23 mouse cellular contexts compared by ENCODE assay signal in the genomic region with DNA sequence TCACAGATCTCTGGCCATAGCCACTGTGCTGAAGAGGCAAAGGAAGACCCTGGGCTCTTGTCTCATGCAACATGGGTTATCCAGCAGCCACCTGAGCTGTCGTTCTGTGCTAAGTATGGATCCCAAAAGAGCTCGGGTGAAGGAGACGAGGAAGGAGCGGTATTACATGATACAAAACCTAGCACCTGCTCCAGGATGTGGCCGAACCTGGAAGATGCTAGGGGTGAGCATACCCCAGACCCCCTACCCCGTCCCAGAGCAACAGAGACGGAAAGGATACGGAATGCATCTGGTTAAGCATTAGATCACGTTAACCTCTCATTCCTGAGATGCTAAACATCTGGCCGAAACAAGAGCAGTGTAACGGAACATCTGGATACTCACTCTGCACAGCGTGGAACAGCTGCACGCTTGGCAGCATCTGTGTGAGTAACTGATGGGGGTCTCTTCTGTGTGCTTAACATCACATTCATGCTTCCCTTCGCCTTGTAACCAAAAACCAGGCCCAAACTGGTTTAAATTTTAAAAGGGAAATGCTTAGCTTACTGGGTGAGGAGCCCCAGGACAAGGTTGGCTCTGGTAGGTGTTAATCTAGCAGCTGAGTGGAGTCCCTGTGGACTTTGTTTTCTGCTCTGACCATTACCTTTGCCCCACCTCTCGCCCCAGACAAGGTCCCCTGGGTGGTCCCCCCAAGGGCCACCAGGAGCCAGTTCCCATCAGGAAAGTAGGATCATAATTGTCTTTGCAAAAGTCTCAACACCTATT. TPM values are rescaled to one million over a fixed set of nuclear protein-coding genes. Genes with fewer than 3 reads are reported as not detected.
DNase-seq lines count a peak whose midpoint lies in the region; ATAC-seq and TF ChIP-seq lines count a peak whose summit lies in the region.
"Had no signal": no experiment of that assay in that cellular context is flagged by ENCODE, and none has a peak within 500 bp of the region (broad histone marks: within the 10 kb centered on the region; RNA-seq: fewer than 3 reads in every experiment).

No protein-coding gene starts in this region.

- no peak for DNase-seq in intestine, embryonic 14.5 days (ENCODE audit: low spot score)
- peak; percentile 74 for DNase-seq in lung, embryonic 14.5 days
- DNase-seq in lung, postnatal 25 days (ENCODE audit: low spot score): no peak
- DNase-seq in limb, embryonic 14.5 days (ENCODE audit: low spot score): peak; percentile 85
- DNase-seq in urinary bladder, postnatal 14 days (ENCODE audit: low spot score): no peak
- DNase-seq in layer of hippocampus, adult 11-12 months (ENCODE audit: low spot score): no peak
- DNase-seq: adrenal gland, postnatal 10 days; cerebellum, adult 18-20 months; cerebellum, postnatal 36 days; gastrocnemius, adult 2 months; heart, adult 18-20 months; lung, adult 18-20 months; lung, postnatal 4 days had no signal

- no peaks in the 10 kb centered on the region for H3K9me3 ChIP-seq in intestine, embryonic 14.5 days (ENCODE audit: control insufficient read depth, low read length)
- no peaks in the 10 kb centered on the region for H3K9me3 ChIP-seq in intestine, postnatal 0 days (ENCODE audit: control insufficient read depth)
- no peaks in the 10 kb centered on the region for H3K9me3 ChIP-seq in lung, embryonic 14.5 days (ENCODE audit: low read depth, low read length)
- H3K9me3 ChIP-seq in embryonic facial prominence, embryonic 12.5 days: no peaks in the 10 kb centered on the region
- H3K9me3 ChIP-seq in limb, embryonic 14.5 days (ENCODE audit: control insufficient read depth, low read length): no peaks in the 10 kb centered on the region
- H3K9me3 ChIP-seq: forebrain, embryonic 15.5 days; midbrain, embryonic 13.5 days had no signal

- no peak overlapping the region for H3K9ac ChIP-seq in intestine, embryonic 14.5 days (ENCODE audit: low read length)
- H3K9ac ChIP-seq in intestine, postnatal 0 days (ENCODE audit: low read depth, low read length): no peak overlapping the region
- no peak overlapping the region for H3K9ac ChIP-seq in lung, embryonic 14.5 days
- H3K9ac ChIP-seq in embryonic facial prominence, embryonic 12.5 days: no peak overlapping the region
- H3K9ac ChIP-seq in limb, embryonic 14.5 days (ENCODE audit: low read depth, low read length, severe bottlenecking): no peak overlapping the region
- H3K9ac ChIP-seq: forebrain, embryonic 15.5 days; midbrain, embryonic 13.5 days had no signal

- no peaks in the 10 kb centered on the region for H3K27me3 ChIP-seq in intestine, embryonic 14.5 days (replicated peaks; ENCODE audit: control insufficient read depth, insufficient read depth, low read length)
- H3K27me3 ChIP-seq in intestine, postnatal 0 days (replicated peaks; ENCODE audit: control insufficient read depth, insufficient read depth, low read length): no peaks in the 10 kb centered on the region
- no peaks in the 10 kb centered on the region for H3K27me3 ChIP-seq in lung, embryonic 14.5 days (ENCODE audit: insufficient read depth, low read length)
- H3K27me3 ChIP-seq in embryonic facial prominence, embryonic 12.5 days: no peaks in the 10 kb centered on the region
- H3K27me3 ChIP-seq in limb, embryonic 14.5 days (ENCODE audit: control insufficient read depth, insufficient read depth, low read length): no peaks in the 10 kb centered on the region
- H3K27me3 ChIP-seq: forebrain, embryonic 15.5 days; midbrain, embryonic 13.5 days had no signal

- H3K4me3 ChIP-seq in intestine, embryonic 14.5 days (ENCODE audit: low read depth, low read length): no peak overlapping the region
- H3K4me3 ChIP-seq in intestine, postnatal 0 days (ENCODE audit: low read depth, low read length): no peak overlapping the region
- H3K4me3 ChIP-seq in lung, embryonic 14.5 days (ENCODE audit: low read depth, low read length): no peak overlapping the region
- no peak overlapping the region for H3K4me3 ChIP-seq in embryonic facial prominence, embryonic 12.5 days
- no peak overlapping the region for H3K4me3 ChIP-seq in limb, embryonic 14.5 days (replicated peaks; ENCODE audit: low read length)
- H3K4me3 ChIP-seq: forebrain, embryonic 15.5 days; gastrocnemius, adult 2 months; layer of hippocampus, adult 2 months; left cerebral cortex, adult 2 months; midbrain, embryonic 13.5 days had no signal

- WGBS in intestine, embryonic 14.5 days: 48% methylated on average over 15 of the region's 15 CpGs
- 66% methylated on average over 15 of the region's 15 CpGs for WGBS in intestine, postnatal 0 days
- 53% methylated on average over 15 of the region's 15 CpGs for WGBS in lung, embryonic 14.5 days
- 44% methylated on average over 15 of the region's 15 CpGs for WGBS in embryonic facial prominence, embryonic 12.5 days
- WGBS in limb, embryonic 14.5 days: 33% methylated on average over 15 of the region's 15 CpGs

- TF ChIP-seq POLR2A in limb, embryonic 14.5 days (IDR thresholded peaks at IDR 0.05; ENCODE audit: borderline replicate concordance, extremely low read depth, insufficient read depth, insufficient read length): no peak

- TF ChIP-seq CTCF in intestine, postnatal 0 days (IDR thresholded peaks at IDR 0.05; ENCODE audit: low read depth): no peak
- TF ChIP-seq CTCF in lung, embryonic 14.5 days (IDR thresholded peaks at IDR 0.05; ENCODE audit: low read depth): no peak

- H3K27ac ChIP-seq in intestine, embryonic 14.5 days (ENCODE audit: low read depth): no peak overlapping the region
- no peak overlapping the region for H3K27ac ChIP-seq in intestine, postnatal 0 days (ENCODE audit: low read depth, low read length)
- H3K27ac ChIP-seq in lung, embryonic 14.5 days (ENCODE audit: low read depth): no peak overlapping the region
- no peak overlapping the region for H3K27ac ChIP-seq in embryonic facial prominence, embryonic 12.5 days
- H3K27ac ChIP-seq in limb, embryonic 14.5 days (replicated peaks; ENCODE audit: low read depth, low read length): 0 out of 2 replicates have a peak overlapping the region, but pooled peaks have one; percentile 33
- H3K27ac ChIP-seq: forebrain, embryonic 15.5 days; gastrocnemius, adult 2 months; hindbrain, postnatal 0 days; layer of hippocampus, adult 2 months; left cerebral cortex, adult 2 months; midbrain, embryonic 13.5 days had no signal

- H3K4me1 ChIP-seq in intestine, embryonic 14.5 days (replicated peaks; ENCODE audit: control insufficient read depth, insufficient read depth, low read length): peaks cover 36% of the 10 kb centered on the region
- H3K4me1 ChIP-seq in intestine, postnatal 0 days (replicated peaks; ENCODE audit: control insufficient read depth, insufficient read depth, low read length): no peaks in the 10 kb centered on the region
- peaks cover 14% of the 10 kb centered on the region for H3K4me1 ChIP-seq in lung, embryonic 14.5 days (ENCODE audit: insufficient read depth)
- peaks cover 31% of the 10 kb centered on the region for H3K4me1 ChIP-seq in embryonic facial prominence, embryonic 12.5 days
- H3K4me1 ChIP-seq in limb, embryonic 14.5 days (ENCODE audit: control insufficient read depth, insufficient read depth, low read length): peaks cover 44% of the 10 kb centered on the region

- no peaks in the 10 kb centered on the region for H3K36me3 ChIP-seq in intestine, embryonic 14.5 days (ENCODE audit: control insufficient read depth, insufficient read depth, low read length)
- H3K36me3 ChIP-seq in intestine, postnatal 0 days (ENCODE audit: control insufficient read depth, insufficient read depth): no peaks in the 10 kb centered on the region
- no peaks in the 10 kb centered on the region for H3K36me3 ChIP-seq in lung, embryonic 14.5 days (ENCODE audit: insufficient read depth)
- no peaks in the 10 kb centered on the region for H3K36me3 ChIP-seq in embryonic facial prominence, embryonic 12.5 days
- no peaks in the 10 kb centered on the region for H3K36me3 ChIP-seq in limb, embryonic 14.5 days (ENCODE audit: control insufficient read depth, insufficient read depth, low read length)
- H3K36me3 ChIP-seq: forebrain, embryonic 15.5 days; midbrain, embryonic 13.5 days had no signal

- no peak overlapping the region for H3K4me2 ChIP-seq in intestine, embryonic 14.5 days (ENCODE audit: low read length)
- no peak overlapping the region for H3K4me2 ChIP-seq in intestine, postnatal 0 days (replicated peaks; ENCODE audit: low read depth)
- H3K4me2 ChIP-seq in lung, embryonic 14.5 days: no peak overlapping the region
- no peak overlapping the region for H3K4me2 ChIP-seq in embryonic facial prominence, embryonic 12.5 days (replicated peaks)
- H3K4me2 ChIP-seq in limb, embryonic 14.5 days (replicated peaks; ENCODE audit: low read depth, low read length, severe bottlenecking): peak overlapping the region; percentile 2; the same call in 1 of the 2 replicates
- H3K4me2 ChIP-seq: forebrain, embryonic 15.5 days; midbrain, embryonic 13.5 days had no signal

- ATAC-seq in intestine, embryonic 14.5 days (replicated peaks; ENCODE audit: low FRiP score, low TSS enrichment, low read depth): peak; percentile 72; the same call in 1 of the 2 replicates
- no peak for ATAC-seq in intestine, postnatal 0 days
- ATAC-seq in lung, embryonic 14.5 days (ENCODE audit: insufficient read depth): peak; percentile 23; the same call in 1 of the 2 replicates
- ATAC-seq in embryonic facial prominence, embryonic 12.5 days (ENCODE audit: insufficient number of reproducible peaks, insufficient read depth, low FRiP score, low TSS enrichment): peak; percentile 61; the same call in 1 of the 2 replicates
- ATAC-seq in limb, embryonic 14.5 days (ENCODE audit: low FRiP score, low read depth): peak; percentile 91
- ATAC-seq: forebrain, embryonic 15.5 days; hindbrain, postnatal 0 days; midbrain, embryonic 13.5 days had no signal

RNA-seq across cellular contexts. Expression of gene Atoh8, which starts 13.0 kb away (rescaled TPM):
- 7.3 and 8.7 TPM in 2 replicates for polyA plus RNA-seq in intestine, embryonic 14.5 days (2014; fragmentation: Nextera tagmentation; extraction: Ambion mirVana)
- polyA plus RNA-seq in intestine, postnatal 0 days (2015; fragmentation: Nextera tagmentation; extraction: Ambion mirVana): 3.7 and 4.5 TPM in 2 replicates
- polyA plus RNA-seq in lung, embryonic 14.5 days (2014; fragmentation: Nextera tagmentation; extraction: Ambion mirVana): 18.7 and 19.3 TPM in 2 replicates
- polyA plus RNA-seq in embryonic facial prominence, embryonic 12.5 days (2016; fragmentation: Nextera tagmentation; extraction: Ambion mirVana): 16.4 and 18.6 TPM in 2 replicates
- 19.8 and 26.5 TPM in 2 replicates for polyA plus RNA-seq in limb, embryonic 14.5 days (2012; rRNA removed)
- 15.1 and 19.5 TPM in 2 replicates for polyA plus RNA-seq in limb, embryonic 14.5 days (2014; fragmentation: Nextera tagmentation; extraction: Ambion mirVana)

RNA-seq across cellular contexts. Expression of gene Sftpb, which starts 56.1 kb away (rescaled TPM):
- 0.12 TPM in 1 of 2 replicates, not detected in the other for polyA plus RNA-seq in intestine, embryonic 14.5 days (2014; fragmentation: Nextera tagmentation; extraction: Ambion mirVana)
- polyA plus RNA-seq in intestine, postnatal 0 days (2015; fragmentation: Nextera tagmentation; extraction: Ambion mirVana): 0.09 and 0.35 TPM in 2 replicates
- polyA plus RNA-seq in lung, embryonic 14.5 days (2014; fragmentation: Nextera tagmentation; extraction: Ambion mirVana): 30.4 and 33.5 TPM in 2 replicates
- polyA plus RNA-seq in embryonic facial prominence, embryonic 12.5 days (2016; fragmentation: Nextera tagmentation; extraction: Ambion mirVana): not detected in 2 replicates
- polyA plus RNA-seq in limb, embryonic 14.5 days (2012; rRNA removed): not detected in 2 replicates
- not detected in 2 replicates for polyA plus RNA-seq in limb, embryonic 14.5 days (2014; fragmentation: Nextera tagmentation; extraction: Ambion mirVana)
- polyA plus RNA-seq: heart, embryonic 14.5 days; liver, adult 2 months; midbrain, embryonic 13.5 days; thymus, postnatal 0 days had no signal

Comparison
In these comparisons a context has a peak if more than half of its experiments do, and no peak if none do; other contexts are left out.
1. DNase-seq: peak in lung, embryonic 14.5 days (single experiment) and limb, embryonic 14.5 days (single experiment); none in intestine, embryonic 14.5 days (single experiment), lung, postnatal 25 days (single experiment), urinary bladder, postnatal 14 days (single experiment) and layer of hippocampus, adult 11-12 months (single experiment).
2. RNA of gene Sftpb, which starts 56.1 kb away (polyA plus RNA-seq): 30.4 to 33.5 TPM in lung, embryonic 14.5 days; 0.12 TPM in intestine, embryonic 14.5 days, 0.09 to 0.35 TPM in intestine, postnatal 0 days, not detected in limb, embryonic 14.5 days and not detected in embryonic facial prominence, embryonic 12.5 days; every median in the first group is over 10 times any median in the second.